Mouse (Mus musculus) ovary, postnatal 36 days (tissue): ENCODE results near the gene Wdr54.

ENCODE experiments used
- DNase-seq: peaks from one replicate; pipeline ENCODE4 v3.0.0; 2022; ENCODE audit warnings: low spot score, mixed read lengths

The Wdr54 gene

DNA sequence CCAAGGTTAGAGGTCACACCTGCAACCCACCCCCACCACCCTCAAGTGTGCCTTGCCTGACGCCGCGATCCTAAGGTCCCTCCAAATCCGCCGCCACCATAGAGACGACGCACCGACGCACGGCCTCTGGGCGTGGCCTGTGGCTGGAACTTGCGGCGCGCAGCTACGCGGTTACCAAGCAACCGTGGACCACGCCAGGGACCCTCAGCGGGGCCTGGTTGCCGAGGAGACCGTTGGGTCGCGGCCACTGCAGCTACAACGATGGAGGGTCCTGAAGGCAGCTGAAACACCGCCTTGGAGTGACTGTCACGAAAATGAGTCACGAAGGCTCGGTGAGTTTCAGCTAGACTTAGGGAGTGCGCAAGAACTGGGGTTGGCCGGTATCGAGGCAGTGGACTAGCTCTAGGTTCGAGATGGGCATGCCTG, at the start of gene Wdr54, which contains the start of gene 1700003E16Rik:
Gene Wdr54, minus strand, starts transcription at position 139 of the 426 bp plus-strand sequence.
Gene 1700003E16Rik, plus strand, starts transcription at position 146 of the 426 bp plus-strand sequence.
- DNase-seq = peak; percentile 65

DNA sequence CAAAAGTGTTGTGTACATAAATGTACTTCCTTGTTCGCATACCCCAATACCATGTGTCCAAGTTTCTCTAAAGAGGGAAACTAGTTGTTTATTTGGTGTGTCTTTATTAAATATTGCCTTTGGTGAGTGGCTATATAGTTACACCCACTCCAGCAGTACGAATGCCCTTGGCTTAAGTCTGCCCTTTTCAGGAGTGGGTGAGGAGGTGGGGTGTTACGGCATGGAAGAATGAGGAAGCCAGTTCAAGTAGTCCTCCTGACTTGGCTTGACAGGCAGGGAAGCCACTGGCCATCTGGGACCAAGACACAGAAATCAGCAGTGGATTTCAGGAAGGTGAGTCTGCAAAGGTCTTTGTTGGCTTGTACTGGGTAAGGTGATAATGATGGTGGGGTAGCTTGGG, 49.7 kb upstream of the Wdr54 start:
- no peak for DNase-seq

DNA sequence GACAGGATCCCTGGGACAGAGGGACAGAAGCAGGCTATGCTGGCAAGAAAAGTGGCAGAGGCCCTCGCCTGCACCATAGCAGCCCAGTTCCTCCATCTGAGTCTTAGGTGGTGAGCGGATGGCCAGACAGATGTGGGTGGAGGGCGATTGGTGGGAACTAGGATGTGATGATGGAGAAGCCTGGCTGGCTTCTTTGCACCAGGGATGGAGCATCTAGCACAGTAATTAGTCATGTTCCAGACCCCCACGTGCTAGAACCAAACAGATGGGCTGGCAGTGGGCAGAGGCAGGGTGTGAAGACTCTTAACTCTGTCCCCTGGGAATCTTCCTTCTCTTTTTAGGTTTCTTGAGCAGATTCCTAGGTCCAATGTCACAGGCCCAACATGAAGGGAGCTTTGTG, 47.1 kb upstream of the Wdr54 start:
- DNase-seq = no peak

DNA sequence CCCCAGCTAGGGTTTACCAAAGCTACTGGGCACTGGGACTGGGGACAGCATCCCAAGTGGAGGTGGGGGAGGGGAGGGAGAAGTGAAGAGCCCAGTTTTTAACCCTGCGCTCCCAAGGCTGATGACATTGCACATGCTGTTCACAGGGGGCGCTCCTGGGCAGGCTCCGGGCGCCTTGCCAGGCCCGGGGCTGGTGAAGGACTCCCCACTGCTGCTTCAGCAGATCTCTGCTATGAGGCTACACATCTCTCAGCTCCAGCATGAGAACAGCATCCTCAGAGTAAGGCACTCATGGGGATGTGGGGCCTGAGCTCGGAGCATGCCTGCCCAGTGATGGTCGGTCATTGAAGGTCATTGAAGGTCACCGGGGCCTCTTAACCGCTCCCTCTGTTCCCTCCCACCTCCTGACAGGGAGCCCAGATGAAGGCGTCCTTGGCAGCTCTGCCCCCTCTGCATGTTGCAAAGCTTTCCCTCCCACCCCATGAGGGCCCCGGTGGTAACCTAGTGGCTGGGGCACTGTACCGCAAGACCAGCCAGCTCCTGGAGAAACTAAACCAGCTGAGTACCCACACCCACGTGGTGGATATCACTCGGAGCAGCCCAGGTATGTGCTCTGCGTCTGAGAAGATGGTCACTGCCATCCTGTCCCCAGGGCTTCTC, 41.3 kb upstream of the Wdr54 start:
- DNase-seq = peak; percentile 82

DNA sequence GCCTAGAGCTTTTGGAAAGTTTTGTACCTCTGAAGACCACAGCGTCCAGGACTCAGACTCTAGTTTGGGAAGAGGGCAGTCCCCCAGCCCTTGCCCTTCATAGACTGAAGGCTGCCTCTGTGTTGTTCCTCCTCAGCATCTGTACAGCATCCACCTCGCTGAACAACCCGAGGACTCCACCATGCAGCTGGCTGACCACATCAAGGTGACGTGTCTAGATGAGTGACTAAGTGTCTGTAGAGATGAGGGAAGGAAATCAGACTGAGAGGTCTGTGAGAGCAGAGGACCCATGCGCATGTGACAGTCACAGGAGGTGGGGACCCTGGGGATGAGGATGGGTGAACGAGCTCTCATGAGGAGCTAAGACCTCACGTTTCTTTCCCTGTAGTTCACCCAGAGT, 37.4 kb upstream of the Wdr54 start:
- no peak for DNase-seq

DNA sequence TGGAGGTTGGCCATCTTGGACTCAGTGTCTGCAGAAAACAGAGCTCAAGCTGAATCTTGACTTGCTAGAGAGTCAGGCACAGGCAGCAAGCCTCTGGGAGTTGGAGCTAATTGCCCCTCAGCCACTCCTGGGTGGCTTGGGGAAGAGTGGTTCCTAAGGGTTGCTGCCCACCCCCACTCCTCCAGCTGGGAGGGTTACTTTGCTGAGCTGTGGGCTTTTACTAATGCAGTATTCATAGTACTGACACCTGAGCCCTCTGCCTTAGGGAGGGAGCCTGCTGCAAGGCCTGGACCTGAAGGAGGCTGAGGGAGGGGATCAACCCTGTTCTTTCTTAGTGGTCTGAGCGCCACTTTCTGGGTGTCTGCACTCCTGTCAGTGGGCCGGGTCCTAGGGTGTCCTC, 30.7 kb upstream of the Wdr54 start:
- no peak for DNase-seq

DNA sequence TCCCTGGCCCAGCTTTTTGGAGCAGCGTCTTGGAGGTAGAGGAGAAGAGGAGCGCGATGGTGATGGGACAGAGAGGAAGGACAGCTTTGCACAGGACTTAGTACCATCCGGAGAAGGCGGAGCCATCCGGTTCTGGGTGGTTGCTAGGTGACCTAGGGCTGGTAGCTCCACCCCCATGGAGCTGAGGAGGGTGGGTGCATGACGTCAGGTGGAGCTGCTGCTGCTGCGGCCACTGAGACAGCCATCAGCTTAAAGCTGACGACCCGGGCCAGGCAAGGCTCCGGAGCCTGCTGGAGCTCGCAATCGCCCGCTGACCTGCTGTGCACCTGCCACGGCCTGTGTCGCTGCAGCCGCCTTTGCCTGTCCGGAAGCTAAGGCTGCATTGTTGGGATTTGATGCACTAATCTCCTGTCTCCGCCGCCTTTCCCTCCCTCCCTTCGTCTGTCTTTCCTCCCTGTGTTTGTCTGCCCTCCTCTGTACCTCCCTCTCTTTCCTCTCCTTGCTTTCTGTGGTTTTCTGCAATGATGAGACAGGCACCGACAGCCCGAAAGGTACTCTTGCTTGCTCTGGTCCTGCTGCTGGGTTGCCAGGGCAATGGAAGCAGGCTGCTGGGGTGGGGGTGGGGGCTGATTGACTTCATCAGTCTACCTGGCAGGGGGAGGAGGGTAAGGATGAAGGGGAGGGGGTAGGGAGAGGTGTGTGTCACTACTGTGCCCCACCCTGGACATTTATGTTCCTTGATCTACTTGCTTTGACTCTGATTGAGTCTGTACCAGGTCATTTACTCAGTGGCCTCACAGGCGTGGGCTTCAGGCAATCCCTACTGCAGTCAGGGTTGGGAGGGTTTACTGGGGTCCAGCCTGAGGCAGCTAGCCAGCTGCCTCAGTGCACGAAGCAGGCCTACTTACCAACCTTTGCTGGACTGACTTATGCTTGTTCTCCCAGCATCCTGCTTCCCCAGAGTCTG, 30.0 kb upstream of the Wdr54 start:
- DNase-seq = peak; percentile 51

DNA sequence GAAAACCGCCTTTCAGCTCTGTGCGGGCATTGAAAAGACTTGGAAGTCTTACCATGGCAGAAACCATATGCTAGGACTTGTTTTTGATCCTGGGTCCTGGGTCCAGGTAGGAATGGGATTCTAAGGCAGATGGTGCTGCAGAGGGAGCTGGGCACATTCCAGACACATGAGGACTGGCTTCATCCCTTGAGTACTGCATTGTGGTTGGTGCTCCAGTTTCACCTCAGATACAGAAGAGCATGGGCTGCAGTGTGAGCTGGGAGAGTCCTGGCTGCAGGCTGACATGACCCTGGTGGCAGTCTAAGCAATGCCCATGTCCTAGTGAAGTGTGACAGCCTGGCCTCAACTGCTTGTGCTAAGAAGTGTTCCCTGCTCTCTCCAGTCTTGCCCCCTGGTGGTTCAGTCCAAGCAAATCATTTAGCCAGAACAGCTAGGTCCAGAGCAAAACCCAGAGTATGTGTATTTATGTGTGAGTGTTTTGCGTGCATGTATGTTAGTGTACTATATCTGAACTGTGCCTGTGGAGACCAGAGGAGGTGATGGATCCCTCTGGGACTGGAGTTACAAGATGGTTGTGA, 28.8 kb upstream of the Wdr54 start:
- no peak for DNase-seq

DNA sequence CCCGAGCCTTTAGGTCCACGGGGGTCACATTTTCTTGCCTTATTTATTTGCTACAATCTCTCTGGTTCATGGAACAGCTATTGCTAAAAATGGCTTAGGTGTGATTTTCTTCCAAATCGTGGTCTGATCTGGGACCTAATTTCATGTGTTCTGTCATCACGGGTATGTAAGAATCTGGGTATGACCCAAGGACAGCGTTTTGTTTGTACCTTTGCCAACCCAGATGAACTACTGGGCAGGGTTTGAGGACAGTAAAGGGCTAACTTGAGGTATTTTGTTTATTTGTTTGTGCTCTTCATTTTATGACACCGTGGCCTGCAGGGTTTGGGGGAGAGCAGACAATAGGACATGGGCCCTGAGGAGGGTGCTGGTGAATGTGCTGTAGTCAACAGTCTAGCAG, 24.4 kb upstream of the Wdr54 start:
- no peak for DNase-seq

DNA sequence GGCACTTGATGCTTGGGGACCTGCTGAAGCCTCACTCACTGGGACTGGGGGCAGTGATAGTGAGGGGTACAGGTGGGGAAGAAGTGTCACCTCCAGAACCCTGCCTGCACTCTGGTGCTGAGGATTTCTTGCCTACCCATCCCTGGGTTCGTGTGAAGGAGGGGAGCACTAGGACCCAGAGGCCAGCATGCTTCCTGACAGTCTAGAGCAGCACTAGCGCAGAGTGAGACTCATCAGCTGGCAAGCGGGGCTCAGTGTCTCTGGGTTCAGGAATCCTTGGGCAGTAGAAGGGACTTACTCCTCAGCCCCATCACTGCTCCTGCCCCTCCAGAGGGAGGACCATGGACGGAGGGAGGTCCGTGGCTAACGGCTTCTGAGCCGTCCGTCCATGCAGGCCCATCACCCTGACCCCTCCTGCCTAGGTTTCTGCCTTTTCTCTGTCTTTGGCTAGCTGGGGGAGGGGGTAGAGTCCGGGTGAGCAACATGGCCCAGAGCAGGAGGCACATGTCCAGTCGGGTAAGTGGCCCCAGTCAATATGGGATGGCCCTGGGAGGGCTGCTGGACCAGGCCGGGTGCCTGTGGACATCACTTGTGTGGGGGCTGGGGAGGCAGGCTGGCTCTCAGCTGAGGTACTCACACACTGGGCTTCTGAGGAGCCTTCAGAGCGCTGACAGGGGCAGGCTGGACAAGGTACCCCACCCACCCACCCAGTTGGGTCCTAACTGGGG, 23.4 kb upstream of the Wdr54 start:
- no peak for DNase-seq

DNA sequence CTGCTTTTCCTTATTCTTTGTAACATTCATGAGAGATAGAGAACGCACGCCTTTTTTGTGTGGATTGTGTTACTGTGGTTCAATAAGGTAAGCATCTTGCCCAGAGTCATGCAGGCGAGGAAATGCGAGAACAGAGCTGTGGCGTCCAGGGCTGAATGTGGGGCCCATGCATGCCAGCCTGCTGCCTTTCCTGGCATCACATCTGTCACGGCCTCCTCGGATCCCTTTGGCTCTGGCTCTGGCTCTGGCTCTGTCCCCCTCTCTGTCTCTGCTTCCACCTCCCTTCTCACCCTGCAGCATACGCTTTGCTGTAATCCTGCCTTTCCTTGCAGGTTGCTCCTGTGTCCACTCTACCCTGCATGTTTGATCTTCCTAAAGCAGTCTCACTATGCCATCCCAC, 19.8 kb upstream of the Wdr54 start:
- no peak for DNase-seq

DNA sequence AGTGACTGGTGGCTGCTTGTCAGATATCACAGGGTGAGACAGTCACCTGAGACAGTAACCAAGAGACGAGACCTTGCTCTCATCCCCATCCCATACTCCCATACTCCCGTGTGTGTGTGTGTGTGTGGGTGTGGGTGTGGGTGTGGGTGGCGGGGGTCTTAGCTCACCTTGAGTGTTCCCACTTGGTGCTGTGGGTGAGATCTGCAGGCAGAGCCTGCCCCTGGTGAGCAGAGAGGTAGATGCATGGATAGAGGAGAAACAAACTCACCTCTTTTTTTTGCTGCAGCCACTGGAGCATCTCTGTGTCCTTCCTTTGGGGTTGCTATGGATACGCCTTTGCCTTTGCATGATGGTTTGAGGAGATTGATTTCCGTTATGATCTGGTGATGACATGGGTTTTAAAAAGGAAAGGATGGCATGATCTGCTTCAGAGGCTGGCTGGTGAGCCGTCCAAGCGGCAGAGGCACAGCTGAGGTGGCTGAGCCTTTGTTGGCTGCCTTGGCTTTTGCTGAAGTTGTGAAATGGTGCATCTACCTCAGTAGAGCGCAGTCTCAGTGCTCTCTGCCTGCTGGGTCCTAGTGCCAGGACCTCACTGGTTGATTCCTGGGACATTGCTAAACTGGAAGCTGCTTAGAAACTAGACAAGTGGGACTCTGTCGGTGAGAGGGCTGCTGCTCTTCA, 16.2 kb upstream of the Wdr54 start:
- no peak for DNase-seq

DNA sequence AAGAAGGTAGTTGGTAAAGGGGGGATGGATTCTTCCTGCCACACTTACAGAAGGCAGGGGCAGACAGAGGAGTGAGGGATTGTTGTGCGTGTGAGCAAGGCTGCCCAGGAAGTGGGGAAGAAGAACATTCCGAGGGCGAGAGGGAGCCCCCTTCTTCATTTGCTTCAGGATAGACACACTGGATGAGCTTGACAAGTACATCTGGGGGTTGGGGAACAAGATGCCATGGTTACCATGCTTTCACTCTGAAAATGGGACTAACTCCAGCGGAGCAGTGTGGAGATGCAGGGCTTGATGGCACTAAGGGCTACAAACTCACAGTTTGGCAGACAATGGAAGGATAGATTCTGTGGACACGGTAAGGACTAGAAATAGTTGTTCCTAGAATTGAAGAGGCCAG, 14.9 kb upstream of the Wdr54 start:
- DNase-seq = no peak

DNA sequence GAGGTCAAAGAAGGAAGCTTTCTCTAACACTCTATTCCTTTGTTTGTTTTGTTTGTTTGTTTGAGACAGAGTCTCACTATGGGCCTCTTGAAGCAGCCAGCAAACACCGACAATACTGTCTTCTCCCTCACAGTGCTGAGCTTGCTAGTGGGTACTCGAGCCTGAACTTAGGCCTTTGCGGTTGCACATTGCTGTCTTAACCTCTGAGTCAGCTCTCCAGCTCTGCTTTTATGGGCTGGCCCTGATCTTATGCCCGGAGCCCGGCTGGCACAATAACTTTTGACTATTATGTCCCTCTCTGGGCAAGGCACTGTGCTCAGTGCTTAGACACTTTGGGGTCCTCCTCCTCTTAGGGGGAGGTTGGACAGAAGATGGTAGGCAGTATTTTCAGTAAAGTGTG, 13.7 kb upstream of the Wdr54 start:
- DNase-seq = no peak

DNA sequence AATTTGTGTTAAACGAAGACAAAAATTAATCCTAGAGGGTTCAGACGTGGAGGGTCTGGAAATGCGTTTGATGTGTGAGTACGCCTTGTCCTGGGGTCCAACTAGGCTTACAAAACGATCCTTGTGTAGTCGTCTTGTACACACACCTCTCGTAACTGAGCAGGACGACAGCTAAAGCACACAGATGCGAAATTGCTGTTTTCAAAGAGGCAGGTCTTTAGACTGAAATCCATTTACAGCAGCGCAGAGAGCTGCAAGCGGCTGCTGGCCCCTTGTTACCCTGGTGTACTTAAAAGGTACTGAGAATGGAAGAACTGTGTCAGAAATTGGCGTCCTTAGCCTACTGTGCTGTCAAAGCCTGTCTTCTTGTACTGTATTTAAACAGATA, 10.0 kb upstream of the Wdr54 start:
- DNase-seq = no peak

DNA sequence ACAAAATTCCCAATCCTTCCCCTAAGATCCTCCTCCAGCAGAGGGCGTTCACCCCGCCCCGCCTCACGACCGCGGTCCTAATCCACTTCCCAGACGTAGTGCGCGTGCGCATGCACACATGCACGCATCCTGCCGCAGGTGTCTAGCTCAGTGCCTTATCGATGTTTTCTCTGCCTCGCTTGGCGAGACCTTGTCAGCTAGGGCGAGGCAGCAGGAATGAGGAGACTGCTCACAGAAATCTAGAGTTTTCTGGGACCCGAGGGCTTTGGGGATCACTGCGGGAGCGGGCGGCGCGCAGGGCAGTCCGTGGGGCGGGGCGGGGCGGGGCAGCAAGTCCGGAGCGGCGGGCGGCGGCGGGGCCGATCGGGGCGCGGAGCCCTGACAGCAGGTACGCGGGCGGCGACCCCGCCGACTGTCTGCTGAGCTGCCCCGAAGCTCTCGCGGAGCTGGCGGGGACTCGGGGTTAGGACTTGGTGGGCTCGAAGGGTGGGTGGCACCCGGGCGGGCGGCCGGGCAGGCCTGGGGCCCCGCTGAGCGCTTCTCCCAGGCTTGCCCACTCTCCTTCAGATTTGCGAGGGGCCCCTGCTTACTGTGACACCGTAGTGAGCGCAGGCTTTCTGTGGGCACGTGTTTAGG, 9.5 kb upstream of the Wdr54 start, which contains the start of gene Dctn1:
Gene Dctn1, plus strand, starts transcription at position 314 of the 636 bp plus-strand sequence.
- DNase-seq = peak; percentile 95

DNA sequence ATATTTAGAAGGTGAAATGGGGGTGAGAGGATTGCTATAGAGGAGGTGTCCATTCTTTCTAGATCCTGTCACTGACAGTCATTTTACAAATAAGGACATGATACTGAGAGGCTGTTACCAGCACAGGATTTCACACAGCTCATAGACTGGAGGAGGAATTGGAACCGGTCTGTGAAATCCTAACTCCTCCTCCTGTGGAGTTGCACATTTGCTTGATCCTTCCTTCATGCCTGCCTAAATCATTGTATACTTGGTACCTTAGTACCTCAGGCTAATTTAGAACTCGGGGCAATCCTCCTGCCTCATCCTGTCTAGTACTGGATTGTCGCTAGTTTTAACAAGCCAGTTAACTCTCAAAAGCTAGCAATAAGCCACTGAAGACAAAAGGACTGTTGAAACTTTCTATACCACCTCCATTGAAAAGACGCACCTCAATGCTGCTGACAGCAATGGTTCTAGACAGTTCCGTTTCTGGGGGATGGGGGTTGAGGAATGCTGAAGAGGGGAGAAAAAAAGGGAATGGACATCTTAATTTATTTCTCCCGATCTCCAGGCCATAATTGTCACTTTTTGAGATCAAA, 8.9 kb upstream of the Wdr54 start:
- no peak for DNase-seq

DNA sequence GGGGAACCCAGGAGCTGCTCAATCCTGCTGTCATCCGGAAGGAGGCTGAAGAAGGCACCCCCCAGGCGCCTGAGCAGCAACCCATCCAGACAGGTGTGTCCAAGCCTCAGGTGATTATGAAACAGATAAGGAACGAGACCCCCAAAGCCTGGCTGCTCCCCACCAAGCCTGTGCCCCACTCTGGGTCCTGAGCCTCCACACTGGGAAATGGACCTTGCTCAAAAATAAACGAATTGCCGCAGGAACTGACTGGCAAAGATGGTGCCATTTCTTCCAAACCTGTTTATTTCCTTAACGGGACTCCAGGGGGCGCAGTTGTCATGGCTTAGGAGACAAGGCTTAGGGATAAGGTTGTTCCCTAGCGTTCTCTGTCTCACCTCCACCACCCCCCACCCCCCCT, 6.5 kb upstream of the Wdr54 start:
- peak; percentile 44 for DNase-seq

DNA sequence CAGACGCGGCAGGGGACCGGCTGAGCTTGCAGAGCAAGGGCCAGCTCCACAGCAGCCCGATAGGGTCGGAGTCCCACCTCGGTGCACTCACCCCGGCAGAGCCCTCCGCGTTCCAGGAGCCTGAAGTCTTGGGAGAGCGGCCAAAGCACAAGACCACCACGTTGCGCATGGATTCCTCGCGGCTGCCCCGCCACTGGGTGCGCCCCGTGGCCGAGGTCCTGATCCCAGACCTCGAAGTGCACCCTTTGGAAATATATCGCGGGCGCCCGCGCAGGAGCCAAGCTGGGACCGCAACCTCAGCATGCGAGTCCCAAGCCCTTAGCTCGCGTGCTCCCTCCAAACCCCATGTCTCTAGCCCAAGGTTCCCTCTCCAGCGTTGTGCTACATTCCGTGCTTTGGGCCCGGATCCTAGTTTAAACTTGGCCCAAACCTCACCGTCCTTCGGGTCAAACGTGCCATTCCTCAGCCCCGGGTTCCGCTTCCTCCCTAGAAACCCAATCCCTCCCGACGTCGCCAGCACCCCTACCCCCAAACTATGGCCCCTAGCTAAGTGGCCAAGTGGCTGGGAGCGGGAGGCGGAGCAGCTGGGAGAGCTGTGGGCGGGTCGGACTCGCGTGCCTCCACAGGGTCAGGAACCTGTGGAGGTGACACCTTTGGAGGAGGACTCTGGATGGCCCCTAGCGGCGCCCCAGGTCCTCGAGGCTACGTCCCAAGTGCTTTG, 5.9 kb upstream of the Wdr54 start:
- DNase-seq = peak; percentile 51

DNA sequence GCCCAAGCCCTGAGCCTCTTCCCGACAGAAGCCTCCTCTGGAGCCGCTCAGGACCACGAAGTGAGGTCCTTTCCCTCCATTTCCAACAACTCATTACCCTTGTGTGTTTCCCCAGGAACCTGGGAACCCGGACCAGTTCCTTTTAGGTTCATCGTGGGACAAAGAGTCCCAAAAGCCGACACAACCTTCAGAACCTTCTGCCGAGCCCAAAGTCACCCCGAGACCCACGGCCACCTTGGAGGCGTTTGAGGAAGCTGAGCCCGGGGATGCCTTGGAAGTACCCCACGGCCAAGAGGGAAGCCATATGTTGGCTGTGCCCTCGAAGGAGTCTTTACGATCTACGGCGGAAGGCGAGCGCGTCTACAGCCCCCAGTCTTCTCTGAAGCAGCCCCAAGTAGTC, 5.2 kb upstream of the Wdr54 start:
- DNase-seq = no peak
